Mouse (Mus musculus) ES-E14 (cell line): Measurements from ENCODE around the gene Snn.

Experiments
- HCFC1 ChIP-seq: IDR thresholded peaks from 2 replicates; pipeline ENCODE4 v1.6.1; 2012; ENCODE audit warnings: low read length, inconsistent platforms, borderline replicate concordance; ENCODE audit not compliant: insufficient read depth
- MAFK ChIP-seq: IDR thresholded peaks from 2 replicates; pipeline ENCODE4 v1.6.1; 2014; ENCODE audit warnings: mild to moderate bottlenecking, low read depth, low read length, inconsistent platforms; ENCODE audit not compliant: insufficient read depth
- ZNF384 ChIP-seq: IDR thresholded peaks from 2 replicates; pipeline ENCODE4 v1.6.1; 2012; ENCODE audit warnings: low read depth, low read length, inconsistent platforms

DNA sequence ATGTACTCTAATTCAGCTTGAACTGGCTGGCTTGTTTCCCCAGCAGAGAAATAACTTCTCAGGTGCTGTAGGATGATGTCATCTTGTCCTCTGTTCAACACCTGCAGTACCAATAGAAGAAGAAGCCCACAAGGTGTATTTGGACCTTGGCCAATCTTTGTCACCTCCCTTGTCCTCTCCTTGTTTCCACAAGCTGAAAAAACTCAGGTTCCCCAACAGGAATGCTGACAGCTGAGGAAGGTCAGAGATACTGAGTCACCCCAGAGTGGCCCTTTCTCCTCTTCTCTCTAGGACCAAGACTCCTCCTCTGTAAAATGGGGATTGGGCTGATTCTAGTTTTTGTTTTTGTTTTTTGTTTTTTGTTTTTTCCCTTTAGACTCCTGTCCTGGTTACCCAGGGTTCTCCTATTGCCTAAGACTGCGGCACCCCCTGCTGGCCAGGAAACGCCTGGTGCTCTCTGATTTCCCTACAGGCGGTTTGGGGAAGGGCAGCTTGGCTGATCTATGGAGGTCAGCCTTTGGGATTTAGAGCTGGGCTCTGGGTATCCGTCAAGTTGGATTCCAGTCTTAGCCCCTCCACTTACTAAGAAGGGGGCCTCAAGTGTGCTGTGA lies 26.4 kb upstream of the Snn start:
- TF ChIP-seq HCFC1 (no peak), MAFK (no peak), ZNF384 (peak; percentile 48; the same call in 1 of the 2 replicates)
